Mouse (Mus musculus): Measurements from ENCODE around the gene Med18. TPM values are rescaled to one million over a fixed set of nuclear protein-coding genes. Genes with fewer than 3 reads are reported as not detected.
"Not testable (repeated sequence)": the region's sequence is repeated elsewhere in the genome, so short reads cannot be mapped to it uniquely, and the experiment has no call there.

Gene Med18
- polyA plus RNA-seq, 1 experiment: 3.0 TPM

GRCm38 (mm10) chr4:132490273-132491010 is 26.7 kb upstream of the Med18 start:
- TF ChIP-seq POLR2A (IDR thresholded peaks at IDR 0.05; ENCODE audit: control insufficient read depth, low read depth, low read length) (no peak), CTCF (IDR thresholded peaks at IDR 0.05; ENCODE audit: control insufficient read depth, insufficient read depth, insufficient replicate concordance, low read depth, low read length) (no peak)
- no peak overlapping the region for H3K4me3 ChIP-seq (ENCODE audit: control insufficient read depth, low read depth, low read length)

GRCm38 (mm10) chr4:132488976-132489375 is 25.3 kb upstream of the Med18 start:
- TF ChIP-seq POLR2A (IDR thresholded peaks at IDR 0.05; ENCODE audit: control insufficient read depth, low read depth, low read length): no peak
- TF ChIP-seq CTCF (IDR thresholded peaks at IDR 0.05; ENCODE audit: control insufficient read depth, insufficient read depth, insufficient replicate concordance, low read depth, low read length): no peak
- no peak overlapping the region for H3K4me3 ChIP-seq (ENCODE audit: control insufficient read depth, low read depth, low read length)
- peaks cover 2% of the 10 kb centered on the region for H3K4me1 ChIP-seq (ENCODE audit: control insufficient read depth, insufficient read depth, low read length)
- H3K27me3 ChIP-seq (ENCODE audit: control insufficient read depth, insufficient read depth, low read length): no peaks in the 10 kb centered on the region
- no peaks in the 10 kb centered on the region; the same call in 1 of the 2 replicates for H3K36me3 ChIP-seq (ENCODE audit: control insufficient read depth, insufficient read depth, low read length)
- 0 out of 2 replicates have a peak overlapping the region, but pooled peaks have one; percentile 17 for H3K27ac ChIP-seq (ENCODE audit: control insufficient read depth, insufficient read depth, low read depth, low read length)

More at GRCm38 (mm10) chr4:132490273-132491010, 26.7 kb upstream of the Med18 start:
- Histone ChIP-seq H3K27me3 (ENCODE audit: control insufficient read depth, insufficient read depth, low read length) (no peaks in the 10 kb centered on the region), H3K27ac (ENCODE audit: control insufficient read depth, insufficient read depth, low read depth, low read length) (no peak overlapping the region), H3K36me3 (ENCODE audit: control insufficient read depth, insufficient read depth, low read length) (no peaks in the 10 kb centered on the region; the same call in 1 of the 2 replicates), H3K4me1 (ENCODE audit: control insufficient read depth, insufficient read depth, low read length) (peaks cover 2% of the 10 kb centered on the region)

- H3K27ac ChIP-seq (ENCODE audit: control insufficient read depth, insufficient read depth, low read depth, low read length): 0 out of 2 replicates have a peak overlapping the region, but pooled peaks have one; percentile 5
- TF ChIP-seq POLR2A (IDR thresholded peaks at IDR 0.05; ENCODE audit: control insufficient read depth, low read depth, low read length) (no peak), CTCF (IDR thresholded peaks at IDR 0.05; ENCODE audit: control insufficient read depth, insufficient read depth, insufficient replicate concordance, low read depth, low read length) (no peak)
- H3K4me1 ChIP-seq (ENCODE audit: control insufficient read depth, insufficient read depth, low read length): peaks cover 2% of the 10 kb centered on the region
- H3K36me3 ChIP-seq (ENCODE audit: control insufficient read depth, insufficient read depth, low read length): no peaks in the 10 kb centered on the region
- no peaks in the 10 kb centered on the region for H3K27me3 ChIP-seq (ENCODE audit: control insufficient read depth, insufficient read depth, low read length)
- no peak overlapping the region for H3K4me3 ChIP-seq (ENCODE audit: control insufficient read depth, low read depth, low read length)
These were observed 24.8 kb upstream of the Med18 start for GRCm38 (mm10) chr4:132488521-132488920.

- TF ChIP-seq POLR2A (IDR thresholded peaks at IDR 0.05; ENCODE audit: control insufficient read depth, low read depth, low read length) (no peak), CTCF (IDR thresholded peaks at IDR 0.05; ENCODE audit: control insufficient read depth, insufficient read depth, insufficient replicate concordance, low read depth, low read length) (no peak)
- Histone ChIP-seq H3K27ac (ENCODE audit: control insufficient read depth, insufficient read depth, low read depth, low read length) (no peak overlapping the region), H3K4me3 (ENCODE audit: control insufficient read depth, low read depth, low read length) (no peak overlapping the region), H3K36me3 (ENCODE audit: control insufficient read depth, insufficient read depth, low read length) (no peaks in the 10 kb centered on the region), H3K4me1 (ENCODE audit: control insufficient read depth, insufficient read depth, low read length) (no peaks in the 10 kb centered on the region), H3K27me3 (ENCODE audit: control insufficient read depth, insufficient read depth, low read length) (no peaks in the 10 kb centered on the region)
These were observed 21.1 kb upstream of the Med18 start for GRCm38 (mm10) chr4:132484820-132485219.

GRCm38 (mm10) chr4:132484231-132484630 is 20.5 kb upstream of the Med18 start:
- Histone ChIP-seq H3K27me3 (ENCODE audit: control insufficient read depth, insufficient read depth, low read length) (no peaks in the 10 kb centered on the region), H3K4me1 (ENCODE audit: control insufficient read depth, insufficient read depth, low read length) (no peaks in the 10 kb centered on the region), H3K36me3 (ENCODE audit: control insufficient read depth, insufficient read depth, low read length) (no peaks in the 10 kb centered on the region), H3K27ac (ENCODE audit: control insufficient read depth, insufficient read depth, low read depth, low read length) (no peak overlapping the region), H3K4me3 (ENCODE audit: control insufficient read depth, low read depth, low read length) (no peak overlapping the region)
- TF ChIP-seq CTCF (IDR thresholded peaks at IDR 0.05; ENCODE audit: control insufficient read depth, insufficient read depth, insufficient replicate concordance, low read depth, low read length) (no peak), POLR2A (IDR thresholded peaks at IDR 0.05; ENCODE audit: control insufficient read depth, low read depth, low read length) (no peak)

- no peaks in the 10 kb centered on the region for H3K36me3 ChIP-seq (ENCODE audit: control insufficient read depth, insufficient read depth, low read length)
- H3K27ac ChIP-seq (ENCODE audit: control insufficient read depth, insufficient read depth, low read depth, low read length): no peak overlapping the region
- H3K27me3 ChIP-seq (ENCODE audit: control insufficient read depth, insufficient read depth, low read length): no peaks in the 10 kb centered on the region
- no peak overlapping the region for H3K4me3 ChIP-seq (ENCODE audit: control insufficient read depth, low read depth, low read length)
- H3K4me1 ChIP-seq (ENCODE audit: control insufficient read depth, insufficient read depth, low read length): no peaks in the 10 kb centered on the region
- TF ChIP-seq CTCF (IDR thresholded peaks at IDR 0.05; ENCODE audit: control insufficient read depth, insufficient read depth, insufficient replicate concordance, low read depth, low read length) (no peak), POLR2A (IDR thresholded peaks at IDR 0.05; ENCODE audit: control insufficient read depth, low read depth, low read length) (no peak)
These were observed 19.4 kb upstream of the Med18 start for GRCm38 (mm10) chr4:132482956-132483608.

- not testable (repeated sequence) for H3K27ac ChIP-seq (ENCODE audit: control insufficient read depth, insufficient read depth, low read depth, low read length)
These were observed 18.4 kb upstream of the Med18 start for GRCm38 (mm10) chr4:132482104-132482503.

More at GRCm38 (mm10) chr4:132482104-132482503, 18.4 kb upstream of the Med18 start:
- not testable (repeated sequence) for H3K27me3 ChIP-seq (ENCODE audit: control insufficient read depth, insufficient read depth, low read length); H3K4me1 ChIP-seq (ENCODE audit: control insufficient read depth, insufficient read depth, low read length); H3K4me3 ChIP-seq (ENCODE audit: control insufficient read depth, low read depth, low read length); H3K36me3 ChIP-seq (ENCODE audit: control insufficient read depth, insufficient read depth, low read length)
